Mouse (Mus musculus): ENCODE data around the gene Taf3. TPM values are rescaled to one million over a fixed set of nuclear protein-coding genes. Genes with fewer than 3 reads are reported as not detected.

Gene Taf3
- total and polyA plus RNA-seq, 2 experiments from 2014 or later = 2.7 to 10.0 TPM

- WGBS = 12% methylated on average over 37 of the region's 39 CpGs
- no peak overlapping the region for H3K27ac ChIP-seq
- H3K9ac ChIP-seq (replicated peaks; ENCODE audit: low read length) = no peak overlapping the region
- ATAC-seq (no peak), DNase-seq (ENCODE audit: low spot score) (no peak)
- no peaks in the 10 kb centered on the region for H3K4me1 ChIP-seq (ENCODE audit: insufficient read depth, low read length)
- no peaks in the 10 kb centered on the region for H3K36me3 ChIP-seq (ENCODE audit: insufficient read depth, low read length)
- H3K27me3 ChIP-seq (ENCODE audit: insufficient read depth, low read length) = peaks cover 53% of the 10 kb centered on the region; the same call in 1 of the 2 replicates
- H3K4me3 ChIP-seq (ENCODE audit: low read length) = peak overlapping the region; percentile 20
- TF ChIP-seq CTCF (IDR thresholded peaks at IDR 0.05; ENCODE audit: low read depth) = no peak
- no peaks in the 10 kb centered on the region for H3K9me3 ChIP-seq (ENCODE audit: low read length)
- peak overlapping the region; percentile 31 for H3K4me2 ChIP-seq (ENCODE audit: low read depth, low read length)
Measured at GRCm38 (mm10) chr2:9874467-9875219, 173.8 kb downstream of the Taf3 start.

GRCm38 (mm10) chr2:9873757-9874156 is 174.6 kb downstream of the Taf3 start:
- Histone ChIP-seq H3K27ac (no peak overlapping the region), H3K4me3 (ENCODE audit: low read length) (no peak overlapping the region)

GRCm38 (mm10) chr2:9872682-9873081 is 175.7 kb downstream of the Taf3 start:
- Histone ChIP-seq H3K27me3 (ENCODE audit: insufficient read depth, low read length) (peaks cover 44% of the 10 kb centered on the region; the same call in 1 of the 2 replicates), H3K9ac (replicated peaks; ENCODE audit: low read length) (no peak overlapping the region), H3K27ac (no peak overlapping the region), H3K4me1 (ENCODE audit: insufficient read depth, low read length) (no peaks in the 10 kb centered on the region), H3K9me3 (ENCODE audit: low read length) (no peaks in the 10 kb centered on the region), H3K4me3 (ENCODE audit: low read length) (no peak overlapping the region; the same call in 1 of the 2 replicates), H3K4me2 (ENCODE audit: low read depth, low read length) (peak overlapping the region; percentile 32), H3K36me3 (ENCODE audit: insufficient read depth, low read length) (no peaks in the 10 kb centered on the region)
- no peak for ATAC-seq
- no peak for TF ChIP-seq CTCF (IDR thresholded peaks at IDR 0.05; ENCODE audit: low read depth)
- no peak for DNase-seq (ENCODE audit: low spot score)
- WGBS = 5% methylated on average over 12 of the region's 12 CpGs

More at GRCm38 (mm10) chr2:9873757-9874156, 174.6 kb downstream of the Taf3 start:
- WGBS = 26% methylated on average over 2 of the region's 2 CpGs
- ATAC-seq = no peak
- TF ChIP-seq CTCF (IDR thresholded peaks at IDR 0.05; ENCODE audit: low read depth) = no peak
- no peaks in the 10 kb centered on the region for H3K9me3 ChIP-seq (ENCODE audit: low read length)
- H3K9ac ChIP-seq (replicated peaks; ENCODE audit: low read length) = no peak overlapping the region
- no peaks in the 10 kb centered on the region for H3K36me3 ChIP-seq (ENCODE audit: insufficient read depth, low read length)
- no peak for DNase-seq (ENCODE audit: low spot score)
- H3K4me2 ChIP-seq (ENCODE audit: low read depth, low read length) = 0 out of 2 replicates have a peak overlapping the region, but pooled peaks have one; percentile 2
- H3K4me1 ChIP-seq (ENCODE audit: insufficient read depth, low read length) = no peaks in the 10 kb centered on the region
- H3K27me3 ChIP-seq (ENCODE audit: insufficient read depth, low read length) = peaks cover 48% of the 10 kb centered on the region; the same call in 1 of the 2 replicates

DNA sequence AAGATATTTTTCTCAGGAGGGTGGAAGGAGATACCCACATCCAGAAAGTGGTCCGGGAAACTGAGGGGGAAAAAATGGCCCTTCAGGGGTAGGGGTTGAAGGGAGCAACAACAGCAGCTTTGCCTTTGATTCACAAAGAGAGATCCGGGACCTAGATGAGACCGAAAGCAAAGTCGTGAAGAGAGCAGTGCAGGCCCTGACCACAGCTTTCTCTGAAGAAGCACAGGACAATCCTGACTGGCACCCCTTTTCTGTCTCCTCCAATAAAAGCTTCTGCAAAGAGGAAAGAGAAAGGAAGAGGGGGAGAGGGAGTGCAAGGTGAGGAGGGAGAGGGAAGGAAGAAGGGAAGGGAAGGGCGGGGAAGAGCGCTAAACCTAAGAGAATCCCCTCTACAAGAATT is 176.6 kb downstream of the Taf3 start:
- no peaks in the 10 kb centered on the region for H3K9me3 ChIP-seq (ENCODE audit: low read length)
- H3K4me3 ChIP-seq (ENCODE audit: low read length) = no peak overlapping the region
- DNase-seq (ENCODE audit: low spot score) (no peak), ATAC-seq (no peak)
- peak overlapping the region; percentile 32 for H3K4me2 ChIP-seq (ENCODE audit: low read depth, low read length)
- peaks cover 39% of the 10 kb centered on the region; the same call in 1 of the 2 replicates for H3K27me3 ChIP-seq (ENCODE audit: insufficient read depth, low read length)
- no peak for TF ChIP-seq CTCF (IDR thresholded peaks at IDR 0.05; ENCODE audit: low read depth)
- H3K36me3 ChIP-seq (ENCODE audit: insufficient read depth, low read length) = no peaks in the 10 kb centered on the region
- H3K27ac ChIP-seq = no peak overlapping the region
- WGBS = 44% methylated on average over 6 of the region's 6 CpGs
- H3K9ac ChIP-seq (replicated peaks; ENCODE audit: low read length) = no peak overlapping the region
- H3K4me1 ChIP-seq (ENCODE audit: insufficient read depth, low read length) = no peaks in the 10 kb centered on the region

DNA sequence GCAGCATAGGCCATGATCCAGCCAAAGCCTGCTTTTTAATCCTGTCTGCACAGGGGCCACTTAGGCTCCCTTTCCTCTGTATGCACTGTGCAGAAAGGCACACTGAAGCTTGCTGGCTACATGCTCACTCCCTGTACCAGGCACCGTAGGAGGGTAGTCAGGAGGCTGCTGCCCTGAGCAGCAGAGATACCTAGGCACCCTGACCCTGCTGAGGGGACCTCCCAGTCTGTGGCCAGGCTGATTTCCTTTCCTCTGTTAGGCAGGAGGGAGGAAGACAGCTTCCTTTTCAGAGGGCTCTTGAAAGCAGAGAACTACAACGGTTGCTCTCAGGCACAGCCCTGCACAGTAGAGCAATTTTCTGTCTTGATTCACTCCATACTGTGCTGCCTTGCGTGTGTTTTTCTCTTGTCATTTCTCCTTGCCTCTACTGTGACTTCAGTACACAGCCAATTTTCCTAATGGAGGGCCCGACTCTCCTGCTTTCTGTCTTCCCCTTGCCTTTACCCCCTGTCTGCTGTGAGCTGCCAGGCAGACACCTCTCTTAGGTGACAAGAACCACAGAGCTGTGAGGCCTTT is 177.2 kb downstream of the Taf3 start:
- TF ChIP-seq CTCF (IDR thresholded peaks at IDR 0.05; ENCODE audit: low read depth) = no peak
- DNase-seq (ENCODE audit: low spot score) (no peak), ATAC-seq (no peak)
- Histone ChIP-seq H3K27me3 (ENCODE audit: insufficient read depth, low read length) (peaks cover 39% of the 10 kb centered on the region; the same call in 1 of the 2 replicates), H3K27ac (no peak overlapping the region), H3K4me3 (ENCODE audit: low read length) (no peak overlapping the region), H3K36me3 (ENCODE audit: insufficient read depth, low read length) (no peaks in the 10 kb centered on the region), H3K4me2 (ENCODE audit: low read depth, low read length) (no peak overlapping the region), H3K4me1 (ENCODE audit: insufficient read depth, low read length) (no peaks in the 10 kb centered on the region), H3K9ac (replicated peaks; ENCODE audit: low read length) (no peak overlapping the region), H3K9me3 (ENCODE audit: low read length) (no peaks in the 10 kb centered on the region)
- WGBS = 37% methylated on average over 4 of the region's 4 CpGs

- H3K4me1 ChIP-seq (ENCODE audit: insufficient read depth, low read length) = no peaks in the 10 kb centered on the region
- no peak for ATAC-seq
- WGBS = 78% methylated on average over 12 of the region's 12 CpGs
- H3K4me2 ChIP-seq (ENCODE audit: low read depth, low read length) = no peak overlapping the region
- TF ChIP-seq CTCF (IDR thresholded peaks at IDR 0.05; ENCODE audit: low read depth) = no peak
- peaks cover 15% of the 10 kb centered on the region; the same call in 1 of the 2 replicates for H3K27me3 ChIP-seq (ENCODE audit: insufficient read depth, low read length)
- H3K36me3 ChIP-seq (ENCODE audit: insufficient read depth, low read length) = no peaks in the 10 kb centered on the region
- no peak overlapping the region for H3K27ac ChIP-seq
- H3K9me3 ChIP-seq (ENCODE audit: low read length) = no peaks in the 10 kb centered on the region
- DNase-seq (ENCODE audit: low spot score) = no peak
- no peak overlapping the region for H3K9ac ChIP-seq (replicated peaks; ENCODE audit: low read length)
- H3K4me3 ChIP-seq (ENCODE audit: low read length) = no peak overlapping the region
Measured at GRCm38 (mm10) chr2:9867092-9867825, 181.1 kb downstream of the Taf3 start.

Other genes starting within 250 kb of the Taf3 start
- not detected in 2 replicates for gene 4930412O13Rik, start 167.3 kb downstream of the Taf3 start, total RNA-seq (2014; rRNA removed)
- gene 4930412O13Rik, start 167.3 kb downstream of the Taf3 start, polyA plus RNA-seq (2015; fragmentation: Nextera tagmentation; extraction: Ambion mirVana) = 0.57 and 0.75 TPM in 2 replicates
- gene 9230102O04Rik, start 159.1 kb downstream of the Taf3 start, total RNA-seq (2014; rRNA removed) = 1.5 TPM in 1 of 2 replicates, not detected in the other
- gene 9230102O04Rik, start 159.1 kb downstream of the Taf3 start, polyA plus RNA-seq (2015; fragmentation: Nextera tagmentation; extraction: Ambion mirVana) = 0.76 and 1.0 TPM in 2 replicates
- 2.3 and 3.5 TPM in 2 replicates for gene Gata3, start 158.6 kb downstream of the Taf3 start, total RNA-seq (2014; rRNA removed)
- 17.6 and 20.5 TPM in 2 replicates for gene Gata3, start 158.6 kb downstream of the Taf3 start, polyA plus RNA-seq (2015; fragmentation: Nextera tagmentation; extraction: Ambion mirVana)
- gene Atp5c1, start 31.9 kb upstream of the Taf3 start, total RNA-seq (2014; rRNA removed) = 368 and 408 TPM in 2 replicates
- gene Atp5c1, start 31.9 kb upstream of the Taf3 start, polyA plus RNA-seq (2015; fragmentation: Nextera tagmentation; extraction: Ambion mirVana) = 713 and 717 TPM in 2 replicates
- 3.2 and 4.8 TPM in 2 replicates for gene Kin, start 32.0 kb upstream of the Taf3 start, total RNA-seq (2014; rRNA removed)
- gene Kin, start 32.0 kb upstream of the Taf3 start, polyA plus RNA-seq (2015; fragmentation: Nextera tagmentation; extraction: Ambion mirVana) = 14.1 and 18.9 TPM in 2 replicates
- 8.6 and 9.1 TPM in 2 replicates for gene Itih2, start 82.8 kb upstream of the Taf3 start, total RNA-seq (2014; rRNA removed)
- 6.3 and 7.3 TPM in 2 replicates for gene Itih2, start 82.8 kb upstream of the Taf3 start, polyA plus RNA-seq (2015; fragmentation: Nextera tagmentation; extraction: Ambion mirVana)
- 15.3 and 16.7 TPM in 2 replicates for gene Itih5, start 105.0 kb upstream of the Taf3 start, total RNA-seq (2014; rRNA removed)
- 11.2 and 11.6 TPM in 2 replicates for gene Itih5, start 105.0 kb upstream of the Taf3 start, polyA plus RNA-seq (2015; fragmentation: Nextera tagmentation; extraction: Ambion mirVana)

All from hindbrain, postnatal 0 days (tissue).